Mouse (Mus musculus) granulocyte monocyte progenitor cell, adult 5-6 weeks (primary cell): ENCODE measurements around the gene Gm17190. TPM values are rescaled to one million over a fixed set of nuclear protein-coding genes. Genes with fewer than 3 reads are reported as not detected.
"Not testable (repeated sequence)": the region's sequence is repeated elsewhere in the genome, so short reads cannot be mapped to it uniquely, and the experiment has no call there.

Source experiments
- ATAC-seq: replicated peaks from 2 replicates; pipeline ENCODE4 v1.8.0; 2016; ENCODE audit warnings: mild to moderate bottlenecking, moderate TSS enrichment, inconsistent platforms; ENCODE audit not compliant: poor library complexity, severe bottlenecking
- total RNA-seq, 2 experiments: library from RNA; stranded (forward) in 1 of 2; stranded (reverse) in 1 of 2; fragments of 200-712, 200-1000 nt in 1 of 2; fragments of >200 nt in 1 of 2; fragmentation: Nextera tagmentation in 1 of 2; gene quantifications; 2 replicates each; pipeline ENCODE4 v1.2.3; 2014 to 2017

The Gm17190 gene
- total RNA-seq (2014; fragmentation: Nextera tagmentation), result not detected in 2 replicates
- total RNA-seq (2017), result not detected in 2 replicates

DNA sequence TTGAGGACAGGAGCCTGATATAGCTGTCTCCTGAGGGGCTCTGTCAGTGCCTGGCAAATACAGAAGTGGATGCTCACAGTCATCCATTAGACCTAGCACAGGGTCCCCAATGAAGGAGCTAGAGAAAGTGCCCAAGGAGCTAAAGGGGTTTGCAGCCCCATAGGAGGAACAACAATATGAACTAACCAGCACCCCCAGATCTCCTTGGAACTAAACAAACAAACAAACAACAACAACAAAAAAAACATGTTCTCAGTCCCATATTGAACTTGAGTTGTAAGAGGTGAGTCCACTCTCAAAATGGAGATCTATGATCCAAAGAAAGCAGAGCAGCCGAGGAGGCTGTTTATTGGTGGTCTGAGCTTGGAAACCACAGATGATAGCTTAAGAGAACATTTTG is at the start of gene Gm17190:
Gm17190 (plus strand) TSS at position 301 of the 400 bp plus-strand sequence.
- not testable (repeated sequence) for ATAC-seq

DNA sequence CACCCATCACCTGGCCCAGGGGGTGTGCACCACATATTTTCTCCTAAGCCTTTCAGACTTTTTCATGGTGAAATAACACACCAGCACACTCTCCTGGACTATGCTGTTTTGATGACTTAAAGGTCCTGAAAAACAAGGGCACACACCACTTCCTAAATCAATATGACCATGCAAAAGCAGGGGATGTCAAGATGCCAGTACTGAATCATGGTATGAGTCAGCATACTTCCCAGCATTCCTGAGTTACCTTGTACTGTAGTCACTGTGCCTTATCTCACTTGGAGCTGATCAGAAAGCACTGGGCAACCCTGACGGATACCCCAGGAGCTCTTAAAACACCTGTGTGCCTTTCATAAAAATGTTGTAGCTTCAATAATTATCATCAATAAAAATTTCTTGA is 42.3 kb upstream of the Gm17190 start:
- no peak for ATAC-seq

DNA sequence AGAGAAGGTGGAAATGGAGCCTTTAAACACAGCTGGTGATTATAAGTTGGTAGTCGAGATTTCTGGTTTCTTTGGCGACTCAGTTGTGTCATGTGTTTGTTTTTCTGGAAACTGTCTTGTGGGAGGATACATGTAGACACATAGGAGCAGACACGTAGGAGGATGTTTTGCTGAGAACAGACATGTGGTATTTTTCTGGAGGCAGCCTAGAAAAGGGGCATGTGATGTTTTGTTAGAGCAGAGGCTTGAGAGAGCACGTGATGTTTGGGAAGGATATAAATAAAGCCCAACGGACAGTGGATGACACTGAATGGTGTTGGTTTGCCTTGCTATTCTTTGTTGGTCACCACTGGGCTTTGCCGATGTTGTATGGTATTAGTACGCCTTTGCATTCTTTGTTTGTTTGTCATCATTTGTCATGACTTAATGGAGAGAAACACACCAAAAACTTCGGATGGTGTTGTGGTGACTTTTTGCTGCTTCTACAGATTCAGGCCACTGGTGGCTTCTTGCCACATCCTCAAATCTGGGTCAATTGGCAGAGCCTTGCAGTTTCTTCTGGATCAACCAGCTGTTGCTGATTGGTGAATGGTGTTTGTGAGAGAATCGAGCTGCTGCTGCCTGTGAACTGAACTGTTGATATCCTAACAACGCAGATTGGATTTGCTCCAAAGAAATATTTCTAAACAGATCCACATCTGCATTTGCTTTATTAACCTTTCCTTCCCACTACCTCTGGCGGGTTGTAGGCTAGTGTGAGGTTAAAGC is 41.4 kb upstream of the Gm17190 start:
- no peak for ATAC-seq

GRCm38 (mm10) chr13:96045396-96045795 is 36.5 kb upstream of the Gm17190 start:
- no peak for ATAC-seq

GRCm38 (mm10) chr13:96052755-96053154 is 29.1 kb upstream of the Gm17190 start:
- ATAC-seq, result no peak

DNA sequence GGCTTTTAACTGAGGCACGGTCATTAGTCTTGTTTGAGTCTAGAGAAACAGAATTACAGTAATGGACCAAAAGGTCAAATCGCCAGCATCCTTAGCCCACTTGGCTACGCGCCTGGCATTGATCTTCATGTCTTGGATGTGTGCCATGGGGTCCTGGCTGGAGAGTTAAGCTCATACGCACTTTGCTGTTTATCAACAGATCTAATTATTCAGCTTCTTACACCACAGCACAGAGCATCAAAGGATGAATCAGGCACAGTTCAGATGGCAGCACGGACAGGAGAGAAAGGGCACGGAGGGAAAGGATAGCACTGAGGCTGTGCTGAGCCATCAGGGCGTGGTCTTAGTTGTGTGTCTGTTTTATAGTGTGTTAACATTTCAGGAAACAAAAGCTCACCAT is 8.3 kb upstream of the Gm17190 start:
- ATAC-seq, result no peak

- ATAC-seq, result not testable (repeated sequence)
Measured at GRCm38 (mm10) chr13:96081276-96081675, 578 bp upstream of the Gm17190 start, which contains the start of gene Gm20075. Gene Gm20075, minus strand, starts transcription at chr13:96081376.

GRCm38 (mm10) chr13:96085581-96086302 is 3.9 kb downstream of the Gm17190 start:
- ATAC-seq, result no peak

DNA sequence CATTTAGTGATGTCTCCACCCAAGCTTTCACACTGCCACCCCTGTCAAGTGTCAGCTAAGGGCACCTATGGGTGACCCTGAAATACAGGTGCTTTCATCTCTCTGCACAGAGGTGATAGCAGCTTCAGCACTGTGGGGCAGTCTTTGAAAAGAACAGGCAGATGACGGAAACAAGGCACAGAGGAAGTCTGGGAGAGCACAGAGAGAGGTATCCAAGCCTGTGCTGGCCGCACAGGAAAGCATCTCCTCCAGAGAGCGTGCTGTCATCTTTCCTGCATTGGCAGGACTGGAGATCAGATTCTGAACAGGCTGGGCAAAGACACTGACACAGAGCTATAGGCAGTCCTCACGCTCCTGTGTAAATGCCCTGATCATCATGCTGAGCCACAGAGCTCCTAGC is 9.1 kb downstream of the Gm17190 start:
- no peak for ATAC-seq

DNA sequence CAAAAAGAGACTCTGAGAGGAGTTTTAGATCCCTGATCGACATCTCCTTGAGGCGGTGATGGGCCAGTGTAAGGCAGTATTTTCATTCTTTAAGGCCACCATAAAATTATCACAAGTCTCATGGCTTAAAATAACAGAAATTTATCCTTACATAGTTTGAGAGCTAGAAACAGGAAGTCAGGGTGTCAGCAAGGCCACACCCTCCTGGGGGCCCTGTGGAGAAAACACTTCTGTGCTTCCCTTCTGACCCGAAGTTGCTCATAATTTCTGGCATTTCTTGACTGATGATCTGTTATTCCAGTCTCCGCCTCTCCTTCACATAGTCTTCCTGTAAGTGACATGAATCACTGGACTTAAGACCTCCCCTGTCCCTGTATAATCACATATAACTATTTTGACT is 24.5 kb downstream of the Gm17190 start:
- ATAC-seq, result peak; percentile 56

- ATAC-seq, result no peak
Measured at GRCm38 (mm10) chr13:96110767-96111166, 28.9 kb downstream of the Gm17190 start.

DNA sequence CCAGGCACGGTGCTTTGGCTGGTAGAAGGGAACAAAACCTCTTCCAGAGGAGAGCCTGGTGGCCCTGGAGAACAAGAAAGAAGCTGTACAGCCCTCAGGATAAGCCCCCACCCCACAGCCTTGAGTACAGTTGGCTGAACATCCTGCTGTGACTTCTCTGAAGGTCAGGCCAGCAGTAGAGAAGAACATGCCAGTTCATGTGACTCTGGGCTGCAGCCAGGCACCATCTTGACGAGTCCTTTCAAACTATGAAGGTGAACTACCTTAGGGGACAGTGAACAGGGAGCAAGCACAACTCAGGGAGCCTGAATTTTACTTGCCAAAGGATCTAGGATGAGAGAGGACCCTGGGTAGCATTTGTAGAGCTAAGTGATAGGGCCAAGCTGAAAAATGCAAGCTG is 30.9 kb downstream of the Gm17190 start:
- ATAC-seq, result no peak

DNA sequence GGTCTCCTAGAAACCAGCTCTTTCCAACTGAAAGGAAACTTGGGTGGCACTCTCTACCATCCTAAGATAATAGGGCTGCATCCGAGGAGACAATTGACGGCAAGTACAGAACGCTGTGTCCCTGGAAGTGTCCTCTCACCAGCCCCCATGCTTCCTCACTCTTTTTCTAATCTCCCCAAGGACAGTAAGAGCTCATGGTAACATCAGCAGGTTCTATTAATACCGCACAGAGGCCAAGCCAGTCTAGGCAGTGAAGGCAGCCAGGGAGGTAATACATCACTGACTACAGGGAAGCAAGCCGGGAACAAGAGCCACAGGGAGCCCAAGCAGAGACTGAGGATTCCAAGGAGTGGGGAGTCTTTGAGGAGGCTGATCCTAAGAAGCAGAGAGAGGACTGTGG is 43.2 kb downstream of the Gm17190 start:
- no peak for ATAC-seq

- no peak for ATAC-seq
Measured at GRCm38 (mm10) chr13:96126669-96127068, 44.8 kb downstream of the Gm17190 start.

DNA sequence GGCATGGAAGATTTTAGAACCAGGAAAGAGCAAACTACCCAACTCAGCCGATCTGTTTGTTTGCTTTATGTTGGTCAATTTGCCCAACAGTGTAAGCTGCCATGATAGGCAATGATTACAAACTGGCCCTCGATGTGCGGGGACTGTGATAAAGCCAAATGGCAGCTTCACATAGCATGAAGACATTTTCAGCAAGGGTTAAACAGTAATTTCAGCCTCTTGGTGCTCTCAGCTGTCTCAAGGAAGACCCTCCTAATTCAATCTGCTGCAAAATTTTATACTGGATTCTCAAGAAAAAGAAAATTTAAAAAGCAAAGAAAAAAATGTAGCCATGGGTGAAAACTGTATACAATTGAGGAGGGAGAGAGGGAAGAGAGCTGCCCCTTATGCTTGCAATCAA is 47.2 kb downstream of the Gm17190 start:
- no peak for ATAC-seq

- ATAC-seq, result peak; percentile 30
Measured at GRCm38 (mm10) chr13:96131050-96131449, 49.2 kb downstream of the Gm17190 start.

DNA sequence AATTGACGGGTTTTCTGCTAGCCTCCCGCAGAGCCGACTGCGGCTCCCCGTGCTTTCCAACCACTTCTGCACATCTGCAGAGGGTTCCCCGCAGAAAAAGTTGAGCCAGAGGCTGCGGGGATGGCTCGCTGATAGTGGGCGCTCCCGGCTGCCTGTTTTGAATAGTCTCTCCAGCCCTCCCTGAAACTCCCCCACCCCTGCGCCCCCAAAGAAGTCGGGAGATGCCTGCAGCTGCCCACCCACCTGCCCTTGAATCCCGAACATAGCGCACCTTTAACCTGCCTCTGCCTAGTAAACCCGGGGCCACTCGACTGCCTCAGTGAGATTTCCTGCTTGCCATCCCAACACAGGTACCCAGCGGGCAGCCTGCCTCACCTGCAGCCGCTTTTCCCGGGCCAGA is 50.1 kb downstream of the Gm17190 start:
- ATAC-seq, result no peak

- ATAC-seq, result peak; percentile 33; the same call in 1 of the 2 replicates
Measured at GRCm38 (mm10) chr13:96132401-96132816, 50.6 kb downstream of the Gm17190 start, which contains the start of gene Sv2c. Gene Sv2c, minus strand, starts transcription at chr13:96132577.
